Mouse (Mus musculus): ENCODE data around the gene Denr. TPM values are rescaled to one million over a fixed set of nuclear protein-coding genes. Genes with fewer than 3 reads are reported as not detected.

Denr gene
- total RNA-seq, 2 experiments from 2014 or later: 77.3 to 80.0 TPM

DNA sequence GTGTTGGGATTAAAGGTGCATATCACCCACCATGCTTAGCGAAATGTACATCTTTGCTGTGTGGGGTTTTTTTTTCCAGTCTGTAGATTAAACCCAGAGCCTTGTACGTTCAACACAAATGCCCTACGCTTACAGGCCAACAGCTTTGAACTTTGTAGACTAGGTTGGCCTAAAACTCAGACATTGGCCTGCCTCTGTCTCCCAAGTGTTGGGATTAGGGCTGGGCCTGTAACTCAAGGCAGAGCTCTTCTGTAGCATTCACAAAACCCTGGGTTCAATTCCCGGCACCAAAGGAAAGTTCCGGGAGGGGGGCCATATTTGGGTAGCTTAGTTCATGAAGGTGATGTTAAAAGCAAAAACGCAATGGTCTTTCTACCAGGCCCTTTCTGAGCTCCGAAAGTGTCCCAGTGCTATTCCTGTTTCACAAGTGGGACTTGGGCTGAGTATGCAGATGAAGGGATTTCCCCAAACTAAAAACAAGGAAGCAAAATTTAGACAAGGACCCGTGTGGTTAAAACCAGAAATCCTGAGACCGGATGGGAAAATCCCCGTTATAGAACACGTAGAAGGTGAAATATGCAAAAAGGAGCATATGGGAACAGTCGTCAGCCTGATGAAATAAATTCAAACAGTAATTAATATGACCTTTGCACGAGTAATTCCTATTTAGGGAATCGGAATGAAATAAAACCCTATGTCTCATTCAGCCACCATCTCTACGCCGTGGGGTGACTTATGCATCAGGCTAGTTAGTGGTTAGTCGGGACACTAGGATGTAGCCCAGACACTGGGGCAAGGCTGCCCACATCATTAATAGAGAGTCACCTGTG is 614 bp upstream of the Denr start:
- DNase-seq (ENCODE audit: low spot score in 2 of 2): no peak

- no peak for DNase-seq (ENCODE audit: low spot score in 2 of 2)
Measured at GRCm38 (mm10) chr5:123907631-123907977, 629 bp downstream of the Denr start.

- DNase-seq (ENCODE audit: low spot score in 2 of 2): no peak
Measured at GRCm38 (mm10) chr5:123914852-123915251, 7.9 kb downstream of the Denr start.

GRCm38 (mm10) chr5:123922112-123922511 is 15.1 kb downstream of the Denr start:
- no peak for DNase-seq (ENCODE audit: low spot score in 2 of 2)

GRCm38 (mm10) chr5:123927118-123927517 is 20.1 kb downstream of the Denr start, which contains the start of gene Gm43518:
Gm43518 (plus strand) TSS chr5:123927418.
- DNase-seq (ENCODE audit: low spot score in 2 of 2): no peak

DNA sequence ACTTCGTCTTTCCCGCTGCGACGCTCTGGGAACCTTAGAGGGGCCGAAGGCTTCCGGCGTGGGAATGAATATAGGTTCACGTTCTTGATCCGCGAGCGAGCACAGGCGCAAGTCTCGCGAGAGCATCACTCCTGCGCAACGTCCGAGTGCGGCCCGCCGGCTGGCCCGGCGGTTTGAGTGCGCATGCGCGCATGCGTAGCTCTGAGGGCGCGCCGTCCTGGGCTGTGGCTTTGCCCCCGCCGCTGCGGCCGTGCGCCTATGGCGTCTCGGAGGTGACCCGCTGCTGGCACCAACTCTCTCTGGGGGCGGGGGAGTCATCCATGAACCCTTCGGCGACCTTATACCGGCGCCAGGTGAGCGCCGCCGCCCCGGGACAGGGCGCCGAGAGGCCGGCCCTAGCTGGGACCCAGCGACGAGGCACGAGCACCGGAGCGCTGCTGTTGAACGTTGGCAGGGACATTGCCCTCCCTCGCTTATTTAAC is 23.6 kb downstream of the Denr start, which contains the start of gene Ccdc62:
Ccdc62 (plus strand) TSS at position 172 of the 482 bp plus-strand sequence.
- DNase-seq (ENCODE audit: low spot score in 2 of 2): peak; percentile 88 to 94

GRCm38 (mm10) chr5:123931131-123931530 is 24.2 kb downstream of the Denr start:
- no peak for DNase-seq (ENCODE audit: low spot score in 2 of 2)

DNA sequence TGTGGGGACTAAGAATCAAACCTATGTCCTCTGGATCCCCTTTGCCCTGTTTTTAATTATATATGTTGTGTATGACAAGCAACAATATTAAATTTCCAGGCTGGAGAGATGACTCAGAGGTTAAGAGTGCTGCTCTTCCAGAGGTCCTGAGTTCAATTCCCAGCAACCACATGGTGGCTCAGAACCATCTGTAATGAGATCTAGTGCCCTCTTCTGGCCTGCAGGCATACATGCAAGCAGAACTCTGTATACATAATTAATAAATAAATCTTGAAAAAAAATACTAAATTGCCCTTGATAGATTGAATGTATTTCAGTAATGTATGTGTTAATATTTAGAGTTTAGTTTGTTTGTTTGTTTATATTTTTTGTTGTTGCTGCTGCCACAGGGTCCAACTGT is 26.0 kb downstream of the Denr start:
- no peak for DNase-seq (ENCODE audit: low spot score in 2 of 2)

DNA sequence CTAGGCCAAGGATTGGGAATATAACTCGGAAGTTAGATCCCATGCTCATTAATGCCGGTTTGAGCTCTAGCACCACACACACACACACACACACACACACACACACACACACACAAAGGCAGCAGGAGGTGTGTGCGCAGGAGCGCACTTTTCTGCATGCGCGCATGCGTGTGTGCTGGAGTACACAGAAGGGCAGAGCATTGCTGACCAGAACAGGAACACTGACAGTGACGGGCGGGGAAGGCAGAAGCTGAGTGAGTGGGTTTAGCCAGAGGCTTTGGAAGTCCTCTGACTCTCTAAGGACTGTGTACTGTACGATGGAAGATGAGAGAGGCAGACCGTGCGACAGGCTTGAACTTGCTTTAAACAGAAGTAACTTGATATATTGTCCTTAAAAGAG is 26.6 kb downstream of the Denr start:
- DNase-seq (ENCODE audit: low spot score in 2 of 2): no peak

GRCm38 (mm10) chr5:123933957-123934591 is 27.1 kb downstream of the Denr start:
- DNase-seq (ENCODE audit: low spot score in 2 of 2): no peak

- no peak for DNase-seq (ENCODE audit: low spot score in 2 of 2)
Measured at GRCm38 (mm10) chr5:123935931-123936330, 29.0 kb downstream of the Denr start.

GRCm38 (mm10) chr5:123938479-123938878 is 31.5 kb downstream of the Denr start:
- no peak for DNase-seq (ENCODE audit: low spot score in 2 of 2)

GRCm38 (mm10) chr5:123946546-123946945 is 39.6 kb downstream of the Denr start:
- no peak for DNase-seq (ENCODE audit: low spot score in 2 of 2)

- DNase-seq (ENCODE audit: low spot score in 2 of 2): no peak
Measured at GRCm38 (mm10) chr5:123947041-123947761, 40.2 kb downstream of the Denr start.

- DNase-seq (ENCODE audit: low spot score in 2 of 2): no peak
Measured at GRCm38 (mm10) chr5:123952365-123953045, 45.5 kb downstream of the Denr start.

GRCm38 (mm10) chr5:123957213-123957612 is 50.2 kb downstream of the Denr start:
- no peak for DNase-seq (ENCODE audit: low spot score in 2 of 2)

- no peak for DNase-seq (ENCODE audit: low spot score in 2 of 2)
Measured at GRCm38 (mm10) chr5:123959018-123959417, 52.0 kb downstream of the Denr start.

- no peak for DNase-seq (ENCODE audit: low spot score in 2 of 2)
Measured at GRCm38 (mm10) chr5:123960129-123960528, 53.2 kb downstream of the Denr start.

GRCm38 (mm10) chr5:123961046-123961445 is 54.1 kb downstream of the Denr start:
- DNase-seq (ENCODE audit: low spot score in 2 of 2): no peak

DNA sequence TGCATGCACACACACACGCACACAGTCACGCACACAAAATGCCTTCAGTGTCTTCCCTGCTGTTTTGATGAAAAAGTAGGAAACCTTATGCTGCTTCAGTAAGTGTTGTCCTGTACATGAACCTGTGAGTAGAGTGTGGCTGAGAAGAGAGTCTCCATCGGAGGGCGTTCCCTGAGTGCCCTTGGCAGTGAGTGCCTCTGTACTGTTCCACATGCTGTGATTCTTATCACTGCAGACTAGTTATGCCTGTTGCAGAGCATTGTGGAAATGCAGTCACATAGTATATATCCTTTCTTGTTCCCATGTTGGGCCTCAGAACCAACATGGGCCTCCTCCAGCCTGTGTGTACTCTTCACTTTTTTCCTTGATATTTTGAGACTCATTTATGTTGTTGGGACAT is 57.2 kb downstream of the Denr start:
- no peak for DNase-seq (ENCODE audit: low spot score in 2 of 2)

DNA sequence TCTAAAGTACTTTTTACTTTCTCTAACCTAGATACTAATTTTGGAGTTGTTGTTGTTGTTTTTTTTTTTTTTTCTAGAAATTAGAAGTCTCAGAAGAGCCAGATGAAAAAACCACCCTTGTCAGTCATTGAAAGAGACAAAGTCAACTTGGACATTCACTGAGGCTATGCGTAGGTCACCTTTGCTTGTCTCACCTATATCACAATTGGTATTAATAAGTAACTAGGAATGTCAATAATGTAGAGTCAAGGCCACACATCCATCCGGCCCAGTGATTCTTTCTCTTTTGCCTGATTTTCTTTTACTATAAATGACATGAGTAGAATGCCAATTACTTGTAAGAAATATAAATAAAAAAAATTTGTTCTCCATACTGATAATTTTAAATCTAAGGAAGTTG is 59.8 kb downstream of the Denr start:
- no peak for DNase-seq (ENCODE audit: low spot score in 2 of 2)
